28 mouse cellular contexts compared by ENCODE assay signal in the genomic region with DNA sequence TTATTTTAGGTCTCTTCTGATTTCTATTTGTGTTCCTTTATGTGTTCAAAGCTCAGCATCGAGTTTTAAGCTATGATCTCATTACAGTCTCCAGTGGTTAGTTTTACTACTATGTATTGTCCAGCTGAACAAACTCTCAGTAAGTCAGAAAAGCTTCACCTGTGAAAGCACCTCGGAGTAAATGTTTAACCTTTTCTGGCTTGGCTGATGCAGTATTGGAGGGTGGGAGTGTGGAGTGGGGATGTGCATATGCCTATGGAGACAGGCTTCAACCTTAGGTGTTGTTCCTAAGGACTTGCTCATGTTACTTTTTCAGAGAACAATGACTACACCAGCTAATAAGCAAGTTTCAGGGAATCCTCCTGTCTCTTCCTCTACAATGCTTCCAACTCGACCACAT.
DNase-seq lines count a peak whose midpoint lies in the region; ATAC-seq and TF ChIP-seq lines count a peak whose summit lies in the region.
"Had no signal": no experiment of that assay in that cellular context is flagged by ENCODE, and none has a peak within 500 bp of the region (broad histone marks: within the 10 kb centered on the region; RNA-seq: fewer than 3 reads in every experiment).

No protein-coding gene starts in this region.

- H3K4me3 ChIP-seq in embryonic facial prominence, embryonic 12.5 days, result no peak overlapping the region
- no peak overlapping the region for H3K4me3 ChIP-seq in embryonic facial prominence, embryonic 10.5 days
- no peak overlapping the region for H3K4me3 ChIP-seq in kidney, adult 2 months (ENCODE audit: insufficient read depth, low read depth, low read length)
- no peak overlapping the region for H3K4me3 ChIP-seq in midbrain, embryonic 11.5 days (ENCODE audit: low read depth, low read length)
- no peak overlapping the region for H3K4me3 ChIP-seq in midbrain, embryonic 14.5 days (replicated peaks; ENCODE audit: low read depth, low read length)
- H3K4me3 ChIP-seq: embryonic facial prominence, embryonic 15.5 days; forebrain, embryonic 12.5 days; hindbrain, embryonic 12.5 days; limb, embryonic 13.5 days; liver, embryonic 13.5 days; midbrain, embryonic 15.5 days; neural tube, embryonic 15.5 days had no signal

- H3K36me3 ChIP-seq in embryonic facial prominence, embryonic 12.5 days, result no peaks in the 10 kb centered on the region
- no peaks in the 10 kb centered on the region for H3K36me3 ChIP-seq in embryonic facial prominence, embryonic 10.5 days (replicated peaks)
- H3K36me3 ChIP-seq in kidney, adult 2 months (ENCODE audit: control insufficient read depth, insufficient read depth, low read length), result no peaks in the 10 kb centered on the region
- no peaks in the 10 kb centered on the region for H3K36me3 ChIP-seq in midbrain, embryonic 11.5 days (ENCODE audit: control insufficient read depth, insufficient read depth, low read length)
- no peaks in the 10 kb centered on the region for H3K36me3 ChIP-seq in midbrain, embryonic 14.5 days (ENCODE audit: control insufficient read depth, insufficient read depth, low read length)
- H3K36me3 ChIP-seq: embryonic facial prominence, embryonic 15.5 days; forebrain, embryonic 12.5 days; hindbrain, embryonic 12.5 days; limb, embryonic 13.5 days; liver, embryonic 13.5 days; midbrain, embryonic 15.5 days; neural tube, embryonic 15.5 days had no signal

- H3K4me2 ChIP-seq in embryonic facial prominence, embryonic 12.5 days (replicated peaks), result no peak overlapping the region
- H3K4me2 ChIP-seq in midbrain, embryonic 11.5 days, result no peak overlapping the region
- H3K4me2 ChIP-seq in midbrain, embryonic 14.5 days (ENCODE audit: low read length), result no peak overlapping the region
- H3K4me2 ChIP-seq: embryonic facial prominence, embryonic 15.5 days; forebrain, embryonic 12.5 days; hindbrain, embryonic 12.5 days; limb, embryonic 13.5 days; liver, embryonic 13.5 days; midbrain, embryonic 15.5 days; neural tube, embryonic 15.5 days had no signal

- H3K27ac ChIP-seq in embryonic facial prominence, embryonic 12.5 days, result peak overlapping the region; percentile 37; the same call in 1 of the 2 replicates
- no peak overlapping the region; the same call in 1 of the 2 replicates for H3K27ac ChIP-seq in embryonic facial prominence, embryonic 10.5 days (replicated peaks)
- H3K27ac ChIP-seq in kidney, adult 2 months (ENCODE audit: insufficient read depth, low read depth, low read length), result peak overlapping the region; percentile 93
- H3K27ac ChIP-seq in midbrain, embryonic 11.5 days (ENCODE audit: low read depth, low read length), result no peak overlapping the region
- no peak overlapping the region for H3K27ac ChIP-seq in midbrain, embryonic 14.5 days (replicated peaks; ENCODE audit: low read depth, low read length)
- H3K27ac ChIP-seq: embryonic facial prominence, embryonic 15.5 days; forebrain, embryonic 12.5 days; hindbrain, embryonic 12.5 days; hindbrain, postnatal 0 days; limb, embryonic 13.5 days; liver, embryonic 13.5 days; macrophage; midbrain, embryonic 15.5 days; neural tube, embryonic 15.5 days had no signal

- TF ChIP-seq POLR2A in kidney, adult 2 months (IDR thresholded peaks at IDR 0.05; ENCODE audit: low read depth, low read length), result no peak

- H3K4me1 ChIP-seq in embryonic facial prominence, embryonic 12.5 days, result no peaks in the 10 kb centered on the region
- H3K4me1 ChIP-seq in embryonic facial prominence, embryonic 10.5 days, result peaks cover 9% of the 10 kb centered on the region
- H3K4me1 ChIP-seq in kidney, adult 2 months (ENCODE audit: control insufficient read depth, insufficient read depth, low read length), result no peaks in the 10 kb centered on the region; the same call in 1 of the 2 replicates
- H3K4me1 ChIP-seq in midbrain, embryonic 11.5 days (ENCODE audit: control insufficient read depth, insufficient read depth, low read length), result no peaks in the 10 kb centered on the region
- H3K4me1 ChIP-seq in midbrain, embryonic 14.5 days (ENCODE audit: control insufficient read depth, insufficient read depth, low read length), result no peaks in the 10 kb centered on the region
- H3K4me1 ChIP-seq: embryonic facial prominence, embryonic 15.5 days; forebrain, embryonic 12.5 days; hindbrain, embryonic 12.5 days; liver, embryonic 13.5 days; midbrain, embryonic 15.5 days; neural tube, embryonic 15.5 days had no signal

- no peak for TF ChIP-seq CTCF in kidney, adult 2 months (conservative IDR thresholded peaks at IDR 0.05; ENCODE audit: insufficient read depth, insufficient read length, low read depth, low read length)

- H3K27me3 ChIP-seq in embryonic facial prominence, embryonic 12.5 days, result no peaks in the 10 kb centered on the region
- H3K27me3 ChIP-seq in embryonic facial prominence, embryonic 10.5 days (replicated peaks; ENCODE audit: low read depth, poor library complexity, severe bottlenecking), result no peaks in the 10 kb centered on the region
- 0 out of 2 replicates have a peak, but pooled peaks cover 1% of the 10 kb centered on the region for H3K27me3 ChIP-seq in kidney, adult 2 months (replicated peaks; ENCODE audit: control insufficient read depth, insufficient read depth, low read length)
- H3K27me3 ChIP-seq in midbrain, embryonic 11.5 days (ENCODE audit: control insufficient read depth, insufficient read depth, low read length), result no peaks in the 10 kb centered on the region
- H3K27me3 ChIP-seq in midbrain, embryonic 14.5 days (ENCODE audit: control insufficient read depth, insufficient read depth, low read length), result no peaks in the 10 kb centered on the region
- H3K27me3 ChIP-seq: CH12.LX; embryonic facial prominence, embryonic 15.5 days; hindbrain, embryonic 12.5 days; liver, embryonic 13.5 days; neural tube, embryonic 15.5 days had no signal

- H3K9me3 ChIP-seq in embryonic facial prominence, embryonic 12.5 days, result no peaks in the 10 kb centered on the region
- H3K9me3 ChIP-seq in embryonic facial prominence, embryonic 10.5 days, result no peaks in the 10 kb centered on the region
- H3K9me3 ChIP-seq in midbrain, embryonic 11.5 days (ENCODE audit: control insufficient read depth, low read length), result no peaks in the 10 kb centered on the region
- H3K9me3 ChIP-seq in midbrain, embryonic 14.5 days (ENCODE audit: control insufficient read depth, low read length), result no peaks in the 10 kb centered on the region
- H3K9me3 ChIP-seq: embryonic facial prominence, embryonic 15.5 days; forebrain, embryonic 12.5 days; hindbrain, embryonic 12.5 days; limb, embryonic 13.5 days; liver, embryonic 13.5 days; midbrain, embryonic 15.5 days; neural tube, embryonic 15.5 days had no signal

- WGBS in embryonic facial prominence, embryonic 12.5 days, result 48% methylated on average over 3 of the region's 3 CpGs
- 61% methylated on average over 3 of the region's 3 CpGs for WGBS in embryonic facial prominence, embryonic 10.5 days
- WGBS in kidney, adult 2 months, result 26% methylated on average over 3 of the region's 3 CpGs
- WGBS in midbrain, embryonic 11.5 days, result 66% methylated on average over 3 of the region's 3 CpGs
- WGBS in midbrain, embryonic 14.5 days, result 78% methylated on average over 3 of the region's 3 CpGs

- no peak for ATAC-seq in embryonic facial prominence, embryonic 12.5 days (ENCODE audit: insufficient number of reproducible peaks, insufficient read depth, low FRiP score, low TSS enrichment)
- ATAC-seq in midbrain, embryonic 11.5 days (ENCODE audit: low FRiP score), result no peak
- ATAC-seq in midbrain, embryonic 14.5 days (ENCODE audit: low FRiP score, low TSS enrichment), result no peak
- ATAC-seq: activated CD4-positive, CD25-positive, alpha-beta regulatory T cell, adult 4 months; forebrain, postnatal 0 days; hindbrain, postnatal 0 days; midbrain, embryonic 15.5 days had no signal

- H3K9ac ChIP-seq in embryonic facial prominence, embryonic 12.5 days, result no peak overlapping the region
- no peak overlapping the region for H3K9ac ChIP-seq in midbrain, embryonic 11.5 days (ENCODE audit: low read length)
- H3K9ac ChIP-seq in midbrain, embryonic 14.5 days (replicated peaks; ENCODE audit: low read length), result no peak overlapping the region
- H3K9ac ChIP-seq: embryonic facial prominence, embryonic 15.5 days; forebrain, embryonic 12.5 days; forebrain, postnatal 0 days; hindbrain, embryonic 12.5 days; limb, embryonic 13.5 days; liver, embryonic 13.5 days; midbrain, embryonic 15.5 days; neural tube, embryonic 15.5 days had no signal

- no peak for DNase-seq in embryonic facial prominence, embryonic 10.5 days (ENCODE audit: low spot score)
- DNase-seq in kidney, adult 2 months, result no peak
- DNase-seq in kidney, postnatal 36 days, result no peak
- peak; percentile 7 for DNase-seq in kidney, postnatal 10 days
- no peak for DNase-seq in kidney, adult 18-20 months
- peak; percentile 75 for DNase-seq in midbrain, embryonic 11.5 days (ENCODE audit: low spot score, missing footprints)
- no peak for DNase-seq in midbrain, embryonic 14.5 days
- DNase-seq: adrenal gland, adult 2 months; adrenal gland, postnatal 36 days; cerebellum, adult 18-20 months; cerebellum, postnatal 10 days; forebrain, postnatal 0 days; heart, postnatal 36 days; liver, embryonic 13.5 days; right cerebral cortex, postnatal 14 days; thymus, adult 18-20 months; thymus, postnatal 25 days had no signal

Comparison
In these comparisons a context has a peak if more than half of its experiments do, and no peak if none do; other contexts are left out.
1. H3K27ac ChIP-seq: peak in embryonic facial prominence, embryonic 12.5 days (single experiment) and kidney, adult 2 months (single experiment); none in embryonic facial prominence, embryonic 10.5 days (single experiment), midbrain, embryonic 11.5 days (single experiment) and midbrain, embryonic 14.5 days (single experiment).
2. DNase-seq: peak in kidney, postnatal 10 days (single experiment) and midbrain, embryonic 11.5 days (single experiment); none in embryonic facial prominence, embryonic 10.5 days (single experiment), kidney, adult 2 months (single experiment), kidney, postnatal 36 days (0 of 2), kidney, adult 18-20 months (single experiment) and midbrain, embryonic 14.5 days (single experiment).